Mouse (Mus musculus) myocyte (in vitro differentiated cells): ENCODE data around the gene Serinc4.

Experiments used
- E2F4 ChIP-seq: IDR thresholded peaks from one replicate; pipeline ENCODE4 v1.6.1; 2011; ENCODE audit warnings: mild to moderate bottlenecking, control low read depth, moderate library complexity; ENCODE audit not compliant: insufficient read depth
- MAX ChIP-seq: IDR thresholded peaks from one replicate; pipeline ENCODE4 v1.6.1; 2011; ENCODE audit warnings: low read depth, mild to moderate bottlenecking, control low read depth
- MYOD1 ChIP-seq, 3 experiments: IDR thresholded peaks; one replicate each; pipeline ENCODE4 v1.6.1; 2011; ENCODE audit warnings: control low read depth in 2 of 3, low read depth in 2 of 3, mild to moderate bottlenecking in 2 of 3, moderate library complexity in 1 of 3; ENCODE audit not compliant: insufficient read length in 2 of 3, control insufficient read depth in 1 of 3
- MYOG ChIP-seq, 3 experiments: IDR thresholded peaks; one replicate each; pipeline ENCODE4 v1.6.1; 2011; ENCODE audit warnings: control low read depth in 2 of 3, low read depth in 2 of 3, mild to moderate bottlenecking in 2 of 3; ENCODE audit not compliant: insufficient read length in 2 of 3, control insufficient read depth in 1 of 3, insufficient read depth in 1 of 3
- POLR2A ChIP-seq: IDR thresholded peaks from one replicate; pipeline ENCODE4 v1.6.1; 2011; ENCODE audit warnings: low read depth, mild to moderate bottlenecking, control low read depth, moderate library complexity; ENCODE audit not compliant: insufficient read length
- POLR2AphosphoS2 ChIP-seq: IDR thresholded peaks from one replicate; pipeline ENCODE4 v1.6.1; 2011; ENCODE audit warnings: low read depth, control low read depth; ENCODE audit not compliant: insufficient read length
- REST ChIP-seq: IDR thresholded peaks from one replicate; pipeline ENCODE4 v1.6.1; 2011; ENCODE audit warnings: mild to moderate bottlenecking, control low read depth, moderate library complexity; ENCODE audit not compliant: insufficient read depth, insufficient read length
- SRF ChIP-seq: IDR thresholded peaks from one replicate; pipeline ENCODE4 v1.6.1; 2011; ENCODE audit warnings: low read depth; ENCODE audit not compliant: control insufficient read depth, insufficient read length
- TCF12 ChIP-seq: IDR thresholded peaks from one replicate; pipeline ENCODE4 v1.6.1; 2011; ENCODE audit warnings: mild to moderate bottlenecking, control low read depth; ENCODE audit not compliant: poor library complexity, insufficient read depth, severe bottlenecking
- TCF3 ChIP-seq: IDR thresholded peaks from one replicate; pipeline ENCODE4 v1.6.1; 2011; ENCODE audit warnings: low read depth, control low read depth; ENCODE audit not compliant: insufficient read length
- USF1 ChIP-seq: IDR thresholded peaks from one replicate; pipeline ENCODE4 v1.6.1; 2011; ENCODE audit warnings: low read depth, mild to moderate bottlenecking, control low read depth, moderate library complexity

- TF ChIP-seq POLR2A = no peak
- no peak for TF ChIP-seq SRF
- no peak for TF ChIP-seq USF1
- TF ChIP-seq POLR2AphosphoS2 = no peak
- no peak for TF ChIP-seq MYOD1 (IDR thresholded peaks at IDR 0.05; ENCODE audit: control insufficient read depth in 1 of 3, insufficient read length in 2 of 3, low read depth in 2 of 3)
- no peak for TF ChIP-seq E2F4
- no peak for TF ChIP-seq MYOG (IDR thresholded peaks at IDR 0.05; ENCODE audit: control insufficient read depth in 1 of 3, insufficient read depth in 1 of 3, insufficient read length in 2 of 3, low read depth in 2 of 3)
- no peak for TF ChIP-seq MAX
- no peak for TF ChIP-seq TCF12
- no peak for TF ChIP-seq TCF3
- no peak for TF ChIP-seq REST
Measured at GRCm38 (mm10) chr2:121448136-121448535, 8.4 kb downstream of the Serinc4 start.
